Mouse (Mus musculus): ENCODE measurements around the gene Tcp10a. TPM values are rescaled to one million over a fixed set of nuclear protein-coding genes. Genes with fewer than 3 reads are reported as not detected.
"Not testable (repeated sequence)": the region's sequence is repeated elsewhere in the genome, so short reads cannot be mapped to it uniquely, and the experiment has no call there.

The Tcp10a gene
- polyA plus RNA-seq (2012; ENCODE audit: insufficient read depth, low replicate concordance), result not detected in 2 replicates

GRCm38 (mm10) chr17:7324346-7324745 lies at the start of gene Tcp10a:
Gene Tcp10a (plus strand): TSS chr17:7324646.
- H3K27me3 ChIP-seq (replicated peaks); H3K36me3 ChIP-seq (replicated peaks; ENCODE audit: low read length); H3K4me3 ChIP-seq (replicated peaks); H3K4me1 ChIP-seq; H3K9me3 ChIP-seq: not testable (repeated sequence)

- Histone ChIP-seq H3K4me3 (replicated peaks) (no peak overlapping the region), H3K27me3 (replicated peaks) (no peaks in the 10 kb centered on the region), H3K4me1 (no peaks in the 10 kb centered on the region), H3K36me3 (replicated peaks; ENCODE audit: low read length) (no peaks in the 10 kb centered on the region), H3K9me3 (peaks cover 37% of the 10 kb centered on the region)
- no peak for TF ChIP-seq FLI1 (IDR thresholded peaks at IDR 0.05; ENCODE audit: low read length)
- no peak for TF ChIP-seq GATA1 (IDR thresholded peaks at IDR 0.05; ENCODE audit: borderline replicate concordance, low read length)
Observed at GRCm38 (mm10) chr17:7278702-7279242, 45.7 kb upstream of the Tcp10a start.

GRCm38 (mm10) chr17:7279251-7279650 lies 45.2 kb upstream of the Tcp10a start:
- Histone ChIP-seq H3K9me3 (peaks cover 33% of the 10 kb centered on the region), H3K36me3 (replicated peaks; ENCODE audit: low read length) (no peaks in the 10 kb centered on the region), H3K4me1 (no peaks in the 10 kb centered on the region), H3K4me3 (replicated peaks) (no peak overlapping the region), H3K27me3 (replicated peaks) (no peaks in the 10 kb centered on the region)
- TF ChIP-seq GATA1 (IDR thresholded peaks at IDR 0.05; ENCODE audit: borderline replicate concordance, low read length) (no peak), FLI1 (IDR thresholded peaks at IDR 0.05; ENCODE audit: low read length) (no peak)

GRCm38 (mm10) chr17:7284297-7284910 lies 40.0 kb upstream of the Tcp10a start:
- H3K36me3 ChIP-seq (replicated peaks; ENCODE audit: low read length), result no peaks in the 10 kb centered on the region
- no peak for TF ChIP-seq GATA1 (IDR thresholded peaks at IDR 0.05; ENCODE audit: borderline replicate concordance, low read length)
- TF ChIP-seq FLI1 (IDR thresholded peaks at IDR 0.05; ENCODE audit: low read length), result no peak
- H3K27me3 ChIP-seq (replicated peaks), result no peaks in the 10 kb centered on the region
- no peak overlapping the region for H3K4me3 ChIP-seq (replicated peaks)
- H3K4me1 ChIP-seq, result no peaks in the 10 kb centered on the region
- peaks cover 4% of the 10 kb centered on the region; the same call in 1 of the 2 replicates for H3K9me3 ChIP-seq

GRCm38 (mm10) chr17:7285292-7285691 lies 39.2 kb upstream of the Tcp10a start:
- H3K9me3 ChIP-seq, result 0 out of 2 replicates have a peak, but pooled peaks cover 4% of the 10 kb centered on the region
- H3K27me3 ChIP-seq (replicated peaks), result no peaks in the 10 kb centered on the region
- no peaks in the 10 kb centered on the region for H3K4me1 ChIP-seq
- H3K36me3 ChIP-seq (replicated peaks; ENCODE audit: low read length), result no peaks in the 10 kb centered on the region
- TF ChIP-seq GATA1 (IDR thresholded peaks at IDR 0.05; ENCODE audit: borderline replicate concordance, low read length) (no peak), FLI1 (IDR thresholded peaks at IDR 0.05; ENCODE audit: low read length) (no peak)
- H3K4me3 ChIP-seq (replicated peaks), result no peak overlapping the region

GRCm38 (mm10) chr17:7286422-7287050 lies 37.9 kb upstream of the Tcp10a start:
- Histone ChIP-seq H3K27me3 (replicated peaks) (no peaks in the 10 kb centered on the region), H3K9me3 (0 out of 2 replicates have a peak, but pooled peaks cover 3% of the 10 kb centered on the region), H3K36me3 (replicated peaks; ENCODE audit: low read length) (no peaks in the 10 kb centered on the region), H3K4me3 (replicated peaks) (no peak overlapping the region), H3K4me1 (no peaks in the 10 kb centered on the region)
- no peak for TF ChIP-seq FLI1 (IDR thresholded peaks at IDR 0.05; ENCODE audit: low read length)
- TF ChIP-seq GATA1 (IDR thresholded peaks at IDR 0.05; ENCODE audit: borderline replicate concordance, low read length), result no peak

- no peak for TF ChIP-seq GATA1 (IDR thresholded peaks at IDR 0.05; ENCODE audit: borderline replicate concordance, low read length)
- no peak for TF ChIP-seq FLI1 (IDR thresholded peaks at IDR 0.05; ENCODE audit: low read length)
Observed at GRCm38 (mm10) chr17:7292012-7292684, 32.3 kb upstream of the Tcp10a start.

GRCm38 (mm10) chr17:7306278-7307196 lies 17.9 kb upstream of the Tcp10a start:
- H3K27me3 ChIP-seq (replicated peaks); H3K9me3 ChIP-seq; H3K36me3 ChIP-seq (replicated peaks; ENCODE audit: low read length); H3K4me1 ChIP-seq; H3K4me3 ChIP-seq (replicated peaks): not testable (repeated sequence)

More at GRCm38 (mm10) chr17:7292012-7292684, 32.3 kb upstream of the Tcp10a start:
- Histone ChIP-seq H3K27me3 (replicated peaks) (no peaks in the 10 kb centered on the region), H3K4me3 (replicated peaks) (no peak overlapping the region), H3K36me3 (replicated peaks; ENCODE audit: low read length) (no peaks in the 10 kb centered on the region), H3K9me3 (no peaks in the 10 kb centered on the region), H3K4me1 (no peaks in the 10 kb centered on the region)

GRCm38 (mm10) chr17:7315693-7316382 lies 8.6 kb upstream of the Tcp10a start:
- not testable (repeated sequence) for H3K36me3 ChIP-seq (replicated peaks; ENCODE audit: low read length); H3K9me3 ChIP-seq; H3K4me3 ChIP-seq (replicated peaks); H3K27me3 ChIP-seq (replicated peaks); H3K4me1 ChIP-seq

GRCm38 (mm10) chr17:7319789-7320188 lies 4.7 kb upstream of the Tcp10a start:
- H3K4me1 ChIP-seq; H3K4me3 ChIP-seq (replicated peaks); H3K9me3 ChIP-seq; H3K36me3 ChIP-seq (replicated peaks; ENCODE audit: low read length); H3K27me3 ChIP-seq (replicated peaks): not testable (repeated sequence)

GRCm38 (mm10) chr17:7326415-7326814 lies 2.0 kb downstream of the Tcp10a start:
- H3K36me3 ChIP-seq (replicated peaks; ENCODE audit: low read length); H3K4me1 ChIP-seq; H3K4me3 ChIP-seq (replicated peaks); H3K27me3 ChIP-seq (replicated peaks); H3K9me3 ChIP-seq: not testable (repeated sequence)

- H3K4me1 ChIP-seq; H3K27me3 ChIP-seq (replicated peaks); H3K4me3 ChIP-seq (replicated peaks): not testable (repeated sequence)
Observed at GRCm38 (mm10) chr17:7332745-7333144, 8.3 kb downstream of the Tcp10a start.

GRCm38 (mm10) chr17:7337381-7337780 lies 12.9 kb downstream of the Tcp10a start:
- H3K27me3 ChIP-seq (replicated peaks); H3K36me3 ChIP-seq (replicated peaks; ENCODE audit: low read length); H3K4me3 ChIP-seq (replicated peaks); H3K4me1 ChIP-seq; H3K9me3 ChIP-seq: not testable (repeated sequence)

More at GRCm38 (mm10) chr17:7332745-7333144, 8.3 kb downstream of the Tcp10a start:
- not testable (repeated sequence) for H3K9me3 ChIP-seq; H3K36me3 ChIP-seq (replicated peaks; ENCODE audit: low read length)

Measured in megakaryocyte, embryonic 14.5 days (primary cell).